Mouse (Mus musculus) cerebellum, postnatal 14 days (tissue): ENCODE data around the gene Epb41l4b.

Source experiments
- DNase-seq, 2 experiments: peaks; one replicate each; pipeline ENCODE4 v3.0.0; 2021; ENCODE audit warnings: mixed read lengths in 2 of 2

Epb41l4b gene

DNA sequence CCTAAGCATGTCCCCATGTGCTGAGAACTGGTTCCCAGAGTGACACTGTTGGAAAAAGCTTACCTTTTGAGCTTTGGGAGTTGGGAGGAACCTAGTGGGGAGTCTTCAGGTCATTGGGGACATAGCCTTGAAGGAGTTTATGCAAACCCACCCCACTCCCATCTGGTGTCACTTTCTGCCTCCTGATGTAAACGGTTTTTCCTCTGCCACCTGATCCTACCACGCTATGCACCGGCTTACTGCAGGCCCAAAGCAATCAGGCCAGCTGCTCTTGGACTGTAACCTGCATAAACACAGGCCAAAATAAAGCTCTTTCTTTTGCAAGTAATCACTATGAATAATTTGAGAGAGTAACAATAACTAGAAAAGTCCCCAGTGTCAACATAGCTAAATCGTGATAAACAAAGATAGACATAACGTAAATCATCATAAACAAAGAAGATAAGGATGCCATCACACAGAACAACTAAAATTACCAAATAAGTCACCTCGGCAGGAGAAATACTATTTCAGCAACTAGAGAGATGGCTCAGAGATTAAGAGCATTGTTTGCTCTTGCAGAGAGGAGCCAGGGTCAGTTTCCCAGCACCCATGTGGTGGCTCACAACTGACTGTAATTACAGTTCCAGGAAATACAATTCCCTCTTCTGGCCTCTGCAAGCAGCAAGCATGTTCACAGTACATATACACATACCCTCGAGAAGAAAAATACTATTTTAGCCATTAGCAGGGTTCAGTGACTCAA lies 29.6 kb downstream of the Epb41l4b start:
- DNase-seq: no peak

DNA sequence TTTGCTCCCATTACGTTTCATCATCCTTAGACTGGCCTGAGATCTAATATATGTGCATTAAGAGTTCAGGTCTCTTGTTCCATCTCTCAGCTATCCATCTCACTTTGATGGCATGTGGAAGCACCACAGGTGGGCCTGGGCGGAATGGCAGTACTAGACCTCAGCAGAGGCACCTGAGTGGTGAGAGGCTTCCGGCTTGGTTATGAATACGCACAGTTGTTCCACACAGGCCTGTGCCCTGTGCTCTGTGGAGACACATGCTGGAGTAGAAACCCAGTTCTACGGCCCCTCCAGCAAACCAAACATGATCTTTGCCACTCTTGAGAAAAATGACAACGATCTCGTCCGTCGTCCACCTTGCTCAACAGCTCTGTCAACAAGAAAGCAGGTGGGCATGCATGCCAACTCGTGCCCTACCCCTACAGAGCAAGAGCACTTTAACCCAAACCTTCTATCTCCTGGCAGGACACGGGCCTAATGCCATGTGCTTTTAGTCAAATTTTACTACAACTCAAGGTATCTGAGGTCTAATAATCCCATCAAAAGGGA lies 31.2 kb downstream of the Epb41l4b start:
- peak in 1 of 2 experiments; percentile 44 for DNase-seq

DNA sequence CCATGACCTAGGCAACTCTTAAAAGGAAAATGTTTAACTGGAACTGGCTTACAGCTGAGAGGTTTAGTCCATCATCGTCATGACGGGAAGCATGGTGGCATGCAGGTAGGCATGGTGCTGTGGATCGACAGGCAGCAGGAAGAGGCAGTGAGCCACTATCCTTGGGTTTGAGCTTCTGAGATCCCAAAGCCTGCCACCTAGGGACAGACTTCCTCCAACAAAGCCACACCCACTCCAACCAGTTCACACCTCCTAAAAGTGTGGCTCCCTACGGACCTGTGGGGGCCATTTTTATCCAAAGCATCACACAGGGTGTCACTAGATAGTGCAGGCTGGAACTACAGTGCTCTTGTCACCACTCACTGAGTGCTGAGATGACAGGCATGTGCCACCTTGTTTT lies 31.8 kb downstream of the Epb41l4b start:
- DNase-seq: no peak

DNA sequence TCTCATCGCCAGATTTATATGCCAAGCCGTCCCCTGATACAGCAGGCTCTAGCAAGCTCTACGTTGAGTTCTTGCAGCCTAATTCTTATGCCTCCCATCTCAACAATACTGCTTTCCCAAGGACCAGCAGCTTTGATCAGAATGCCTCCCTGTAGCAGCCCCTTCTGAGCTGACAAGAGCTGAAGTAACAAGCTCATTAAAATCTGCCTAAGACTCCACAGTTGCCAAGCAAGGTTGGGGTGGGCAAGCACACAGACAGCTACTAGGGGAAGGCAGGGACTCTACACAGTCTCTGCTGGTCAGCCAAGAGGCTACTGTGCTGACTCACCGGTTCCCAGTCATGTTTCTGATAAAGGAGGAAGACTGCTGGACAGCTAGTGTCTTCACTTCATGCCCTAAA lies 33.7 kb downstream of the Epb41l4b start:
- no peak for DNase-seq

- no peak for DNase-seq
Measured at GRCm38 (mm10) chr4:57105339-57105738, 37.9 kb downstream of the Epb41l4b start.

DNA sequence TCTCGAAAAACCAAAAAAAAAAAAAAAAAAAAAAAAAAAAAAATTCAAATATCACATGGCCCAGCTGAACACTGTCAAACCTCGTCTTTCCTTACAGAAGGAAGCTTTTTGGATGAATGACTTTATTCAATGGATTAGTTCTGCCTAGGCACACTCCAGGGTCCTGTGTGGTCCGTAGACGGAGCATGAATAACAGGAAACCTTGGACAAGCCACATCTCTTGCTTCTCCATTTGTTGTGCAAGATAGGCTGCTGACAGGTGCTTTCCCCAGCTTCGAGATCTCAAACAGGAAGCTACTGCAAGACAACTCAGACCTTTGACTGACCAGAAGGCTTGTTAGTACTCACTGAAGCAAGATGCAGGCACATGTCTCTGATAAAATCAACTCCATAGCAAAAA lies 39.4 kb downstream of the Epb41l4b start:
- no peak for DNase-seq

GRCm38 (mm10) chr4:57101095-57101494 lies 42.1 kb downstream of the Epb41l4b start:
- peak in 1 of 2 experiments; percentile 60 for DNase-seq

- peak; percentile 50 to 64 for DNase-seq
Measured at GRCm38 (mm10) chr4:57097411-57097810, 45.8 kb downstream of the Epb41l4b start.

- DNase-seq: peak; percentile 78 to 83
Measured at GRCm38 (mm10) chr4:57095569-57095968, 47.7 kb downstream of the Epb41l4b start.

GRCm38 (mm10) chr4:57091363-57091762 lies 51.9 kb downstream of the Epb41l4b start:
- DNase-seq: no peak

GRCm38 (mm10) chr4:57088301-57088700 lies 54.9 kb downstream of the Epb41l4b start:
- DNase-seq: no peak

- no peak for DNase-seq
Measured at GRCm38 (mm10) chr4:57085750-57086400, 57.4 kb downstream of the Epb41l4b start.

GRCm38 (mm10) chr4:57083653-57084052 lies 59.6 kb downstream of the Epb41l4b start:
- no peak for DNase-seq

DNA sequence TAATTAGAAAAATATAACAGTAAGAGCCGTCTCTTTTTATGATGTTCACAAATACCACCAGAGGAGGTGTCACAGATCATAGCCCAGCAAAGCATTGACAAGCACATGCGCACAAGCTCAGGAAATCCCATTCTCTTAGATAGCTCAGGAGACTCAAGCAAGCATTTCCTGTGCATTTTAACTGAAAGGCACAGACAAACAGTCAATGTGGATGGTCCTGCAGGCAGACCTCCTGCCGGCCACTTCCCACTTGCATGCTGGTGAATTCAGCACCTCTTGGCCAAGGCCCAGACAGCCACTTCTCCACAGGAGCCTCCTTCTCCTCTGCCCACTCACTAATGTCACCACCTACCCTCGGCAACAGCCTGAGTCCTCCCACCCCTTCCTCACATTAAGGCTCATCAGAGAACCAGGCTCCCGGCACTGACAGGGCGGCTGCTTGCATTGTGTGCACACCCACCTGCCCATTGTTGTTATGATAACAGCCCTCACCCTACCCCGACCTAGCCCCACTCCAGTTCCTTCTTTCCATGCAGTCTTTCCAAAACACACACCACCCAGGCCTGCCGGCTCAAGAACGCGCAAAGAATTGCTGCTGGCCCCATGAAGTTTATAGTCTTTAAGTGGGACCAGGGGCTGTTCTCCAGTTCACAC lies 60.3 kb downstream of the Epb41l4b start:
- DNase-seq: no peak

DNA sequence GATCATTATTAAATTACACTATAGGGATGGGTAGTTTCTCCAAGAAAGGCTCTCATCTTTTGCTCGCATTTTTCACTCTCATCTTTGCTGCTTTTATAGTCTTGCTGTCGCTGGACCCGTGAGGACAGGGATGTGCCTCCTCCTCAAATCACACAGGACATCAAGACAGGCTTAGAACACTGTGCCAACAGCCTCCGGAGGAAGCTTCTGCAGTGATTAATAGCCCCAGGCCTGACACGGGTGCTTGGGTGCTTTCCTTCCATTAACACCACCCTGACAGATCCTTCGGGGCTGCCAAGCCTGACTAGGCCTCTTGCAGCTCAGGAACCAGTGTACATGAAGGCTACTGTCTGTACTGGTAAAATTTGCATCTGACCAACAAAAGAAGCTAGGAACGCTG lies 61.8 kb downstream of the Epb41l4b start:
- no peak for DNase-seq

DNA sequence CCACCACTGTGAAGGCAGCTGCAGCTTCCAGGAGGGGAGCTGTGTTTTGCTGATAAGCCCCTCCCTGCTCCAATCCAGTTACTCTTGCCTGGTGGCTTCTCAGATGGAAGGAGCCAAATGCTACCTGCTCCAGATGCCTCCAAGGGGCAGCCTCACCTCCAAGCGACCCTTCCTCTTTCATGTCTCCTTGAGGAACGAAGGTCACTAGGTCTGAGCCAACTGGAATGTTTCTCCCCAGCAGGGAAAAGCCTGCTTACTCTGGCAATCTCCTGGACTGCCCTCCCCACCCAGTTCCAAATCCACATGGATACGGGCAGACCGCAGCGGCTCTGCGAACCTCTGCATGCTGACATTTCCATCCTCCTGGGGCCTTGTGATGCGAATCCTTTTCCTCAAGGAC lies 69.4 kb downstream of the Epb41l4b start:
- no peak for DNase-seq

GRCm38 (mm10) chr4:57073174-57073573 lies 70.1 kb downstream of the Epb41l4b start:
- no peak for DNase-seq

DNA sequence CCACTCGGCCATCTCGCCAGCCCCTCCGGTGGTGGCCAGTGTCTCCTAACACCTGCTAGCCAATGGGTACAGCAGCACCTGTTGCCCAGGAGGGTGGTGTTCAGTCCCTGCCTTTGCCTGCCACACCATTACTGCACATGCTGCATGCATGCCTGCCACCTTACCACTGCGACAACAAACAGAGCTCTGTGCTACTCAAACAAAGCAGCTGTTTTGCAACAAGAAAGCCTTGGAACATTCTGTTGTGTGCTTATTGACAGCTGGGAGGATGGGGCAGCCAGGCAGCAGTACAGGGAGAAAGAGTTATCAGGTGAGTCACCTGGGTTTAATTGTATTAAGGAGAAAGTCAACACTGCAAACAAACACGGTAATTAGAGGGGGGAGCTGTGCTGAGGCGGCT lies 72.6 kb downstream of the Epb41l4b start:
- no peak for DNase-seq

DNA sequence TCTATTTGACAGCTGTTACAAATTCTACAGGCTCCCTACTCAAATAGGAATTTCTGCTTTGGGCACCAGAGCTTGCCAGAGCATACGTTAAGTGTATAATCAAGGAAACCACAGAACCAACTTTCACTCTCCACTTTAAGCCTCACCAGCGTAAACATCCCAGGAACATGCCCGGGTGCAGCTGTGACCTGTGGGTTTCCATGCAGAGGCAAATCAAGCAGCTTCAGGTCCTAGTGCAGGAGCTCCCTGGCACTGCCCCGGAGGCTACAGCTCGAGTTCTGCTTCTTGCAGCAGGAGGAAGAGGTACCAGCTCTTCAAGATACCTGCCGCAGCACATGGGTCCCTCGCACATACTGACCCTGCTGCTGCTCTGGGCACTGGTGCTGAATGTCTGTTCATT lies 74.8 kb downstream of the Epb41l4b start:
- no peak for DNase-seq

GRCm38 (mm10) chr4:57067801-57068200 lies 75.4 kb downstream of the Epb41l4b start:
- DNase-seq: no peak

- no peak for DNase-seq
Measured at GRCm38 (mm10) chr4:57066936-57067335, 76.3 kb downstream of the Epb41l4b start.

- DNase-seq: peak; percentile 90
Measured at GRCm38 (mm10) chr4:57065273-57065672, 78.0 kb downstream of the Epb41l4b start.

GRCm38 (mm10) chr4:57064830-57065229 lies 78.4 kb downstream of the Epb41l4b start:
- peak in 1 of 2 experiments; percentile 48 for DNase-seq
